Mouse (Mus musculus) limb, embryonic 10.5 days (tissue): ENCODE data around the gene Sbno2. TPM values are rescaled to one million over a fixed set of nuclear protein-coding genes. Genes with fewer than 3 reads are reported as not detected.
A peak's percentile ranks its signal among the peaks of the same experiment; 100 is the strongest.

Source experiments
- DNase-seq: peaks from one replicate; pipeline ENCODE4 v3.0.0-alpha.2; 2017; ENCODE audit warnings: low spot score
- H3K27ac ChIP-seq: fragments of 300-500 bp; sonication (generic); 2 replicates; pipeline ENCODE4 v1.5.1; 2016; ENCODE audit warnings: mild to moderate bottlenecking
- H3K27me3 ChIP-seq: fragments of 300-500 bp; sonication (generic); 2 replicates; pipeline ENCODE4 v1.6.1; 2016; ENCODE audit warnings: low read depth, mild to moderate bottlenecking; ENCODE audit not compliant: poor library complexity, severe bottlenecking
- H3K36me3 ChIP-seq: fragments of 300-500 bp; sonication (generic); 2 replicates; pipeline ENCODE4 v1.6.1; 2016; ENCODE audit warnings: mild to moderate bottlenecking, moderate library complexity
- H3K4me1 ChIP-seq: fragments of 300-500 bp; sonication (generic); 2 replicates; pipeline ENCODE4 v1.6.1; 2016
- H3K4me3 ChIP-seq: fragments of 300-500 bp; sonication (generic); 2 replicates; pipeline ENCODE4 v1.5.1; 2016; ENCODE audit warnings: mild to moderate bottlenecking, moderate library complexity
- H3K9me3 ChIP-seq: fragments of 300-500 bp; sonication (generic); replicated peaks from 2 replicates; pipeline ENCODE4 v1.6.1; 2016; ENCODE audit warnings: mild to moderate bottlenecking
- WGBS: fragments of 180-500 bp; shearing (Covaris S2); methylation state at CpG from one replicate; pipeline ENCODE4 v1.1.7; 2016; 5-methylcytosine and 5-hydroxymethylcytosine counted together
- polyA plus RNA-seq: library from polyadenylated mRNA; unstranded; fragments of >200 nt; fragmentation: Nextera tagmentation; extraction: Ambion mirVana; gene quantifications from 2 replicates; pipeline ENCODE4 v1.2.1, GENCODE M21; 2016

The Sbno2 gene
- polyA plus RNA-seq, 1 experiment from 2014 or later: 18.4 TPM

GRCm38 (mm10) chr10:80130403-80131031 lies 25.1 kb upstream of the Sbno2 start:
- DNase-seq: no peak

GRCm38 (mm10) chr10:80129846-80130245 lies 24.5 kb upstream of the Sbno2 start:
- Histone ChIP-seq H3K9me3 (no peaks in the 10 kb centered on the region), H3K4me1 (peaks cover 23% of the 10 kb centered on the region), H3K27ac (no peak overlapping the region), H3K36me3 (peaks cover 100% of the 10 kb centered on the region), H3K4me3 (0 out of 2 replicates have a peak overlapping the region, but pooled peaks have one; percentile 4), H3K27me3 (peaks cover 21% of the 10 kb centered on the region)
- 96% methylated on average over 9 of the region's 9 CpGs for WGBS
- DNase-seq: no peak

More at GRCm38 (mm10) chr10:80130403-80131031, 25.1 kb upstream of the Sbno2 start:
- H3K4me1 ChIP-seq: peaks cover 23% of the 10 kb centered on the region
- H3K27me3 ChIP-seq: peaks cover 28% of the 10 kb centered on the region
- WGBS: 87% methylated on average over 18 of the region's 18 CpGs
- H3K36me3 ChIP-seq: peaks cover 99% of the 10 kb centered on the region
- peak overlapping the region; percentile 35 for H3K4me3 ChIP-seq
- no peak overlapping the region for H3K27ac ChIP-seq
- H3K9me3 ChIP-seq: no peaks in the 10 kb centered on the region

GRCm38 (mm10) chr10:80127920-80128319 lies 22.5 kb upstream of the Sbno2 start:
- Histone ChIP-seq H3K4me1 (peaks cover 30% of the 10 kb centered on the region), H3K9me3 (no peaks in the 10 kb centered on the region), H3K27me3 (peaks cover 9% of the 10 kb centered on the region; the same call in 1 of the 2 replicates), H3K36me3 (peaks cover 100% of the 10 kb centered on the region), H3K27ac (no peak overlapping the region), H3K4me3 (no peak overlapping the region)
- WGBS: 93% methylated on average over 8 of the region's 8 CpGs
- no peak for DNase-seq

GRCm38 (mm10) chr10:80123932-80124562 lies 18.7 kb upstream of the Sbno2 start:
- peaks cover 14% of the 10 kb centered on the region for H3K4me1 ChIP-seq
- DNase-seq: no peak
- 85% methylated on average over 9 of the region's 9 CpGs for WGBS
- H3K27me3 ChIP-seq: no peaks in the 10 kb centered on the region
- no peaks in the 10 kb centered on the region for H3K9me3 ChIP-seq
- no peak overlapping the region; the same call in 1 of the 2 replicates for H3K4me3 ChIP-seq
- no peak overlapping the region for H3K27ac ChIP-seq
- peaks cover 100% of the 10 kb centered on the region for H3K36me3 ChIP-seq

GRCm38 (mm10) chr10:80121639-80122038 lies 16.3 kb upstream of the Sbno2 start:
- no peak overlapping the region for H3K4me3 ChIP-seq
- no peak for DNase-seq
- peaks cover 38% of the 10 kb centered on the region for H3K4me1 ChIP-seq

GRCm38 (mm10) chr10:80120146-80120545 lies 14.8 kb upstream of the Sbno2 start:
- WGBS: 86% methylated on average over 2 of the region's 2 CpGs
- Histone ChIP-seq H3K36me3 (peaks cover 82% of the 10 kb centered on the region), H3K9me3 (no peaks in the 10 kb centered on the region), H3K27me3 (no peaks in the 10 kb centered on the region), H3K4me3 (peak overlapping the region; percentile 6; the same call in 1 of the 2 replicates), H3K4me1 (peaks cover 39% of the 10 kb centered on the region), H3K27ac (no peak overlapping the region)
- no peak for DNase-seq

More at GRCm38 (mm10) chr10:80121639-80122038, 16.3 kb upstream of the Sbno2 start:
- Histone ChIP-seq H3K9me3 (no peaks in the 10 kb centered on the region), H3K27me3 (no peaks in the 10 kb centered on the region), H3K27ac (no peak overlapping the region), H3K36me3 (peaks cover 97% of the 10 kb centered on the region)
- 86% methylated on average over 2 of the region's 2 CpGs for WGBS

- Histone ChIP-seq H3K27ac (no peak overlapping the region), H3K4me1 (peaks cover 44% of the 10 kb centered on the region), H3K4me3 (peak overlapping the region; percentile 94), H3K9me3 (no peaks in the 10 kb centered on the region), H3K36me3 (peaks cover 66% of the 10 kb centered on the region), H3K27me3 (no peaks in the 10 kb centered on the region)
- WGBS: 87% methylated on average over 6 of the region's 6 CpGs
- no peak for DNase-seq
Measured at GRCm38 (mm10) chr10:80118552-80118951, 13.2 kb upstream of the Sbno2 start.

GRCm38 (mm10) chr10:80117736-80118135 lies 12.4 kb upstream of the Sbno2 start:
- WGBS: 74% methylated on average over 1 of the region's 1 CpGs
- no peak for DNase-seq
- Histone ChIP-seq H3K27me3 (no peaks in the 10 kb centered on the region), H3K4me3 (peak overlapping the region; percentile 94), H3K9me3 (no peaks in the 10 kb centered on the region), H3K36me3 (peaks cover 58% of the 10 kb centered on the region), H3K27ac (peak overlapping the region; percentile 93; the same call in 1 of the 2 replicates), H3K4me1 (peaks cover 44% of the 10 kb centered on the region)

- Histone ChIP-seq H3K4me3 (peak overlapping the region; percentile 94), H3K27me3 (no peaks in the 10 kb centered on the region), H3K36me3 (peaks cover 52% of the 10 kb centered on the region), H3K9me3 (no peaks in the 10 kb centered on the region), H3K4me1 (peaks cover 44% of the 10 kb centered on the region), H3K27ac (peak overlapping the region; percentile 93)
- 7% methylated on average over 30 of the region's 30 CpGs for WGBS
- DNase-seq: peak; percentile 50
Measured at GRCm38 (mm10) chr10:80116927-80117691, 11.7 kb upstream of the Sbno2 start.

- Histone ChIP-seq H3K4me3 (peak overlapping the region; percentile 94), H3K4me1 (peaks cover 44% of the 10 kb centered on the region), H3K27me3 (no peaks in the 10 kb centered on the region), H3K36me3 (peaks cover 46% of the 10 kb centered on the region), H3K9me3 (no peaks in the 10 kb centered on the region), H3K27ac (peak overlapping the region; percentile 93)
- DNase-seq: peak; percentile 62
- 1% methylated on average over 27 of the region's 27 CpGs for WGBS
Measured at GRCm38 (mm10) chr10:80116563-80116926, 11.2 kb upstream of the Sbno2 start.

- H3K4me3 ChIP-seq: peak overlapping the region; percentile 94
- peaks cover 40% of the 10 kb centered on the region for H3K36me3 ChIP-seq
- peaks cover 44% of the 10 kb centered on the region for H3K4me1 ChIP-seq
- no peaks in the 10 kb centered on the region for H3K27me3 ChIP-seq
- H3K27ac ChIP-seq: peak overlapping the region; percentile 93
- under 1% methylated on average over 63 of the region's 63 CpGs for WGBS
- H3K9me3 ChIP-seq: no peaks in the 10 kb centered on the region
- no peak for DNase-seq
Measured at GRCm38 (mm10) chr10:80115944-80116335, 10.6 kb upstream of the Sbno2 start.

GRCm38 (mm10) chr10:80115290-80115943 lies 10.0 kb upstream of the Sbno2 start, which contains the start of gene Stk11:
Gene Stk11, plus strand, starts transcription at chr10:80115803.
- Histone ChIP-seq H3K27ac (peak within 1 kb of the TSS; percentile 93), H3K36me3 (peaks cover 35% of the 10 kb centered on the region), H3K4me1 (peaks cover 44% of the 10 kb centered on the region), H3K9me3 (no peaks in the 10 kb centered on the region), H3K27me3 (no peaks in the 10 kb centered on the region), H3K4me3 (peak within 1 kb of the TSS; percentile 94)
- peak; percentile 91 for DNase-seq
- under 1% methylated on average over 70 of the region's 70 CpGs for WGBS
